Mouse (Mus musculus) layer of hippocampus, adult 18-20 months (tissue): ENCODE measurements around the gene Coil. TPM values are rescaled to one million over a fixed set of nuclear protein-coding genes. Genes with fewer than 3 reads are reported as not detected.
"Not testable (repeated sequence)": the region's sequence is repeated elsewhere in the genome, so short reads cannot be mapped to it uniquely, and the experiment has no call there.

Experiments used
- DNase-seq, 2 experiments: peaks; one replicate each; pipeline ENCODE4 v3.0.0; 2022; ENCODE audit warnings: low spot score in 2 of 2
- total RNA-seq, 2 experiments: library from RNA; stranded (reverse); gene quantifications; 2 replicates each; pipeline ENCODE4 v1.2.3; 2021

The Coil gene
- total RNA-seq, 2 experiments from 2014 or later, result 20.5 to 21.1 TPM

- DNase-seq, result no peak
Observed at GRCm38 (mm10) chr11:88966881-88967361, 3.1 kb upstream of the Coil start, which contains the start of gene Elobl. Elobl (minus strand) TSS chr11:88966931.

- peak; percentile 93 to 97 for DNase-seq
Observed at GRCm38 (mm10) chr11:88973776-88974701, 4.0 kb downstream of the Coil start.

GRCm38 (mm10) chr11:88976320-88976719 is 6.3 kb downstream of the Coil start:
- DNase-seq, result no peak

- DNase-seq, result no peak
Observed at GRCm38 (mm10) chr11:88977188-88977587, 7.1 kb downstream of the Coil start.

- DNase-seq, result no peak
Observed at GRCm38 (mm10) chr11:88981337-88981736, 11.3 kb downstream of the Coil start.

GRCm38 (mm10) chr11:88986616-88987015 is 16.6 kb downstream of the Coil start:
- peak in 1 of 2 experiments; percentile 21 for DNase-seq

GRCm38 (mm10) chr11:88988956-88989355 is 18.9 kb downstream of the Coil start:
- no peak for DNase-seq

- no peak for DNase-seq
Observed at GRCm38 (mm10) chr11:88989530-88989929, 19.5 kb downstream of the Coil start.

GRCm38 (mm10) chr11:88993186-88993585 is 23.1 kb downstream of the Coil start:
- no peak for DNase-seq

GRCm38 (mm10) chr11:88993625-88994024 is 23.6 kb downstream of the Coil start:
- peak in 1 of 2 experiments; percentile 57 for DNase-seq

- no peak for DNase-seq
Observed at GRCm38 (mm10) chr11:88994492-88994891, 24.4 kb downstream of the Coil start.

GRCm38 (mm10) chr11:88995616-88996015 is 25.6 kb downstream of the Coil start:
- DNase-seq, result no peak

GRCm38 (mm10) chr11:88996427-88996826 is 26.4 kb downstream of the Coil start:
- no peak for DNase-seq

GRCm38 (mm10) chr11:88997343-88997742 is 27.3 kb downstream of the Coil start:
- DNase-seq, result not testable (repeated sequence)

- no peak for DNase-seq
Observed at GRCm38 (mm10) chr11:88998406-88998805, 28.4 kb downstream of the Coil start.

- peak; percentile 18 to 35 for DNase-seq
Observed at GRCm38 (mm10) chr11:88998974-88999722, 29.1 kb downstream of the Coil start, which contains the start of gene Trim25. Trim25 (plus strand) TSS chr11:88999376.

- DNase-seq, result no peak
Observed at GRCm38 (mm10) chr11:88999723-89000526, 29.9 kb downstream of the Coil start.

- no peak for DNase-seq
Observed at GRCm38 (mm10) chr11:89000527-89000819, 30.4 kb downstream of the Coil start.

- DNase-seq, result no peak
Observed at GRCm38 (mm10) chr11:89001569-89001968, 31.5 kb downstream of the Coil start.

- no peak for DNase-seq
Observed at GRCm38 (mm10) chr11:89002068-89002467, 32.0 kb downstream of the Coil start.

- no peak for DNase-seq
Observed at GRCm38 (mm10) chr11:89002621-89003020, 32.6 kb downstream of the Coil start.
